Mouse (Mus musculus) intestine, postnatal 0 days (tissue): ENCODE data around the gene Iqsec1. TPM values are rescaled to one million over a fixed set of nuclear protein-coding genes. Genes with fewer than 3 reads are reported as not detected.

ENCODE experiments used
- ATAC-seq: fragments of 200-750 bp; cut with Nextera tagmentation; 2 replicates; pipeline ENCODE4 v1.8.0; 2017; ENCODE audit warnings: mild to moderate bottlenecking, moderate TSS enrichment, moderate library complexity
- H3K27ac ChIP-seq: fragments of 300-500 bp; sonication (generic); 2 replicates; pipeline ENCODE4 v1.5.1; 2014; ENCODE audit warnings: mild to moderate bottlenecking, low read depth, low read length, moderate library complexity
- H3K27me3 ChIP-seq: fragments of 300-500 bp; sonication (generic); replicated peaks from 2 replicates; pipeline ENCODE4 v1.6.1; 2014; ENCODE audit warnings: low read length, mixed read lengths; ENCODE audit not compliant: control insufficient read depth, insufficient read depth
- H3K36me3 ChIP-seq: fragments of 300-500 bp; sonication (generic); 2 replicates; pipeline ENCODE4 v1.6.1; 2014; ENCODE audit warnings: mild to moderate bottlenecking, moderate library complexity; ENCODE audit not compliant: control insufficient read depth, insufficient read depth
- H3K4me1 ChIP-seq: fragments of 300-500 bp; sonication (generic); replicated peaks from 2 replicates; pipeline ENCODE4 v1.6.1; 2014; ENCODE audit warnings: antibody characterized with exemption, low read length, mixed read lengths; ENCODE audit not compliant: control insufficient read depth, insufficient read depth
- H3K4me2 ChIP-seq: fragments of 300-500 bp; sonication (generic); replicated peaks from 2 replicates; pipeline ENCODE4 v1.6.1; 2014; ENCODE audit warnings: low read depth, mild to moderate bottlenecking, moderate library complexity
- H3K4me3 ChIP-seq: fragments of 300-500 bp; sonication (generic); 2 replicates; pipeline ENCODE4 v1.5.1; 2014; ENCODE audit warnings: low read depth, low read length
- H3K9ac ChIP-seq: fragments of 300-500 bp; sonication (generic); 2 replicates; pipeline ENCODE4 v1.6.1; 2014; ENCODE audit warnings: mild to moderate bottlenecking, low read depth, low read length
- H3K9me3 ChIP-seq: fragments of 300-500 bp; sonication (generic); 2 replicates; pipeline ENCODE4 v1.6.1; 2016; ENCODE audit warnings: mixed run types; ENCODE audit not compliant: control insufficient read depth
- CTCF ChIP-seq: sonication (generic); IDR thresholded peaks from 2 replicates; pipeline ENCODE4 v1.5.1; 2016; ENCODE audit warnings: low read depth, mild to moderate bottlenecking, control low read depth, antibody characterized with exemption, moderate library complexity
- WGBS: fragments of 180-500 bp; shearing (Covaris S2); extraction: QIAGEN DNeasy Blood & Tissue Kit; methylation state at CpG from one replicate; pipeline ENCODE4 v1.1.7; 2014; 5-methylcytosine and 5-hydroxymethylcytosine counted together
- polyA plus RNA-seq: library from polyadenylated mRNA; unstranded; fragments of >200 nt; fragmentation: Nextera tagmentation; extraction: Ambion mirVana; gene quantifications from 2 replicates; pipeline ENCODE4 v1.2.1, GENCODE M21; 2015

The Iqsec1 gene
- polyA plus RNA-seq, 1 experiment from 2014 or later: 7.0 TPM

- no peak overlapping the region for H3K4me3 ChIP-seq
- H3K4me1 ChIP-seq: no peaks in the 10 kb centered on the region
- H3K9me3 ChIP-seq: no peaks in the 10 kb centered on the region
- no peak overlapping the region for H3K9ac ChIP-seq
- 93% methylated on average over 1 of the region's 1 CpGs for WGBS
- H3K27me3 ChIP-seq: no peaks in the 10 kb centered on the region
- no peak for TF ChIP-seq CTCF
- no peak for ATAC-seq
- no peak overlapping the region for H3K27ac ChIP-seq
- no peak overlapping the region for H3K4me2 ChIP-seq
- no peaks in the 10 kb centered on the region for H3K36me3 ChIP-seq
Observed at GRCm38 (mm10) chr6:90775606-90776005, 212.9 kb downstream of the Iqsec1 start.

GRCm38 (mm10) chr6:90773811-90774233, 214.7 kb downstream of the Iqsec1 start:
- TF ChIP-seq CTCF: no peak
- Histone ChIP-seq H3K27ac (no peak overlapping the region), H3K9ac (no peak overlapping the region), H3K27me3 (no peaks in the 10 kb centered on the region), H3K9me3 (no peaks in the 10 kb centered on the region), H3K4me3 (no peak overlapping the region), H3K4me1 (no peaks in the 10 kb centered on the region), H3K4me2 (no peak overlapping the region), H3K36me3 (no peaks in the 10 kb centered on the region)
- ATAC-seq: no peak

DNA sequence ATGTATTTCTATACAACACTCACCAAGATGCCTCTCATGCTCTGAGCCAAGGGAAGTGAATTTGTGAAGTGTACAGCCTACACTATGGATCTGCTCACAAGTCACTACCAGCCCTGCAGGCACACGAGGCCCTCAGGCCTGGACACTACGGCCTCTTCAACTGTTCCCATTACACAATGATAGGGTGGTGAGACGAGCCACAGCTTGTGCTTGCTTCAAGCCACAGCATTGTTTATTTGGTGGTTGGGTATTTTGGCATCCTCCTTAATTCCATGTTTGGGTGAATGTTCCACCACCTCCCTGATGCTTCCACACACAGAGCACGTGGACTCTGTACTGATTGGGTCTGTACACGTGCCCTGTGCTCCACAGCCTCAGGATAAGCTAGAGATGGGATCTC, 216.4 kb downstream of the Iqsec1 start:
- Histone ChIP-seq H3K9me3 (no peaks in the 10 kb centered on the region), H3K4me3 (no peak overlapping the region), H3K9ac (no peak overlapping the region), H3K27ac (no peak overlapping the region), H3K4me2 (no peak overlapping the region), H3K4me1 (no peaks in the 10 kb centered on the region), H3K27me3 (no peaks in the 10 kb centered on the region), H3K36me3 (no peaks in the 10 kb centered on the region)
- WGBS: 82% methylated on average over 5 of the region's 5 CpGs
- ATAC-seq: no peak
- TF ChIP-seq CTCF: no peak

DNA sequence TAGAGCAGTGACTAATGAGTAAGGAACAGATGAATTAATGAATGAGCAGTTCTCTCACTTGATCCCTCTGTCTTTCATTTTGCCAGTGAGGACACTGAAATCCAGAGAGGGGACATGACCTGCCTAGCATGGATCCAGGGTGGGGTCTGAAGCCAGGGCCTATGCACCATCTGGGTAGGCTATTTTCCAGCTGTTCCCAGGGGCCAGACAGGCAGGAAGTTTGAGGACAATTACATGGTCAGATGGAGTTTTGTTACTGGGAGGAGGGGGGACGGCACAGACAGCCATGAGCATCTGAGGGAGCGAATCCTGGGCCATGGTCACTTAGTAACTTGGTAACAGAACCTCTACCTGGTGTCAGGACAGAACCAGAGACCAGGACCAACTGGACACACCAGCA, 220.0 kb downstream of the Iqsec1 start:
- H3K4me3 ChIP-seq: no peak overlapping the region
- 57% methylated on average over 2 of the region's 2 CpGs for WGBS
- H3K9ac ChIP-seq: no peak overlapping the region
- H3K4me2 ChIP-seq: no peak overlapping the region
- H3K27me3 ChIP-seq: no peaks in the 10 kb centered on the region
- no peaks in the 10 kb centered on the region for H3K9me3 ChIP-seq
- no peak for ATAC-seq
- TF ChIP-seq CTCF: no peak
- H3K4me1 ChIP-seq: no peaks in the 10 kb centered on the region
- H3K36me3 ChIP-seq: no peaks in the 10 kb centered on the region
- H3K27ac ChIP-seq: no peak overlapping the region

DNA sequence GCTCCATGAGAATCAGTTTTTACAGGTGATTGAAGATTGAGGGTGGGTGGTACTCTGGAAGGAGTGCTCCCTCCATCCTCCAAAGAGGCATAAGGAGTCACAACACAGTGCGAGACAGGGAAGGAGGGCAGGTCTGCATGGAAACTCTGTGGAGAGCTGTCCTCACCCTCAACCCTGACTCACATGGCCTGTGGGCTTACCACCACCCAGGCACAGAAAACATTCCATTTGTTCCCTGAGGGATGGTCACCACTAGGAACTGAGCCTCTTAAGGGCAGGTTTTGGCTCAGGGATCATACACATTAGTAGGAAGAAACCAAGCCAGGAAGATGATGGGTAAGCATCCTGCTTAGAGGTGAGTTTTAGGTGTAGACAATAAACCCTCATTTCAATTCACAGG, 220.6 kb downstream of the Iqsec1 start:
- Histone ChIP-seq H3K36me3 (no peaks in the 10 kb centered on the region), H3K27ac (no peak overlapping the region), H3K27me3 (no peaks in the 10 kb centered on the region), H3K9ac (no peak overlapping the region), H3K9me3 (no peaks in the 10 kb centered on the region), H3K4me1 (no peaks in the 10 kb centered on the region), H3K4me3 (no peak overlapping the region), H3K4me2 (no peak overlapping the region)
- ATAC-seq: no peak
- 100% methylated on average over 1 of the region's 1 CpGs for WGBS
- TF ChIP-seq CTCF: no peak

GRCm38 (mm10) chr6:90764753-90765152, 223.7 kb downstream of the Iqsec1 start:
- no peak overlapping the region for H3K4me2 ChIP-seq
- H3K27me3 ChIP-seq: no peaks in the 10 kb centered on the region
- H3K4me1 ChIP-seq: no peaks in the 10 kb centered on the region
- H3K9me3 ChIP-seq: no peaks in the 10 kb centered on the region
- no peak for TF ChIP-seq CTCF
- H3K9ac ChIP-seq: no peak overlapping the region
- ATAC-seq: no peak
- no peaks in the 10 kb centered on the region for H3K36me3 ChIP-seq
- no peak overlapping the region for H3K4me3 ChIP-seq
- peak overlapping the region; percentile 35; the same call in 1 of the 2 replicates for H3K27ac ChIP-seq
- 86% methylated on average over 2 of the region's 2 CpGs for WGBS

GRCm38 (mm10) chr6:90763959-90764591, 224.4 kb downstream of the Iqsec1 start:
- Histone ChIP-seq H3K4me1 (no peaks in the 10 kb centered on the region), H3K4me3 (no peak overlapping the region), H3K9me3 (no peaks in the 10 kb centered on the region), H3K36me3 (no peaks in the 10 kb centered on the region), H3K27me3 (no peaks in the 10 kb centered on the region), H3K27ac (no peak overlapping the region), H3K9ac (no peak overlapping the region), H3K4me2 (no peak overlapping the region; the same call in 1 of the 2 replicates)
- ATAC-seq: peak; percentile 65
- 41% methylated on average over 18 of the region's 18 CpGs for WGBS
- 0 out of 2 replicates have a peak, but pooled peaks have one; percentile 14 for TF ChIP-seq CTCF
